Mouse (Mus musculus): ENCODE measurements around the gene 6030468B19Rik. TPM values are rescaled to one million over a fixed set of nuclear protein-coding genes. Genes with fewer than 3 reads are reported as not detected.

The 6030468B19Rik gene
- polyA plus RNA-seq, 1 experiment from 2014 or later = 0.19 TPM

DNA sequence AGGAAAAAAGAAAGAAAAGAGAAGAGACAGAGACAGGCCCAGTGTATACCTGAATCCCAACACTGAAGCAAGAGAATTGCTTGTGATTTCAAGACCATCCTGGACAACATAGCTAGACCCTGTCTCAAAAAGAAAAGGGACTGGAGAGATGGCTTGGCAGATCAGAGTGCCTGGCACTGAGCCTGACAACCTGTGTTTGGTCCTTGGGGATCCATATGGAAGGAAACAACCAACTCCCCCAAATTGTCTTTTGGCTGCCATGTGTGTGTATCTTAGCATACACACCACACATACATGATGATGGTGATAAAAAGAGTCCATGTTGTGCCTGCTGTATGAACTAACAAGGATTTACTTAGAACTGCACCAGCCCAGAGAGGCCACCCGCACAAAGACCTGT lies 41.6 kb downstream of the 6030468B19Rik start:
- Histone ChIP-seq H3K9ac (ENCODE audit: low read length) (no peak overlapping the region), H3K27me3 (ENCODE audit: control insufficient read depth, insufficient read depth, low read length) (no peaks in the 10 kb centered on the region), H3K4me2 (ENCODE audit: low read length) (no peak overlapping the region), H3K4me1 (ENCODE audit: control insufficient read depth in 2 of 2, insufficient read depth in 2 of 2, low read length in 2 of 2) (peaks cover 4 to 13% of the 10 kb centered on the region in 2 experiments; a peak in 3 of 4 replicates), H3K9me3 (ENCODE audit: control insufficient read depth, low read length) (no peaks in the 10 kb centered on the region), H3K4me3 (ENCODE audit: control insufficient read depth in 1 of 2, insufficient read depth in 1 of 2, low read depth in 1 of 2, low read length in 2 of 2) (no peak overlapping the region), H3K27ac (replicated peaks in 1 of 2; ENCODE audit: control insufficient read depth in 1 of 2, insufficient read depth in 1 of 2, low read depth in 2 of 2, low read length in 2 of 2) (peak overlapping the region in 1 of 2 experiments; percentile 33; a peak in 1 of 4 replicates), H3K36me3 (ENCODE audit: control insufficient read depth, insufficient read depth, low read length) (no peaks in the 10 kb centered on the region)
- WGBS = 74% methylated on average over 1 of the region's 1 CpGs
- no peak for ATAC-seq (ENCODE audit: insufficient number of reproducible peaks, insufficient read depth, low FRiP score, low read depth)

DNA sequence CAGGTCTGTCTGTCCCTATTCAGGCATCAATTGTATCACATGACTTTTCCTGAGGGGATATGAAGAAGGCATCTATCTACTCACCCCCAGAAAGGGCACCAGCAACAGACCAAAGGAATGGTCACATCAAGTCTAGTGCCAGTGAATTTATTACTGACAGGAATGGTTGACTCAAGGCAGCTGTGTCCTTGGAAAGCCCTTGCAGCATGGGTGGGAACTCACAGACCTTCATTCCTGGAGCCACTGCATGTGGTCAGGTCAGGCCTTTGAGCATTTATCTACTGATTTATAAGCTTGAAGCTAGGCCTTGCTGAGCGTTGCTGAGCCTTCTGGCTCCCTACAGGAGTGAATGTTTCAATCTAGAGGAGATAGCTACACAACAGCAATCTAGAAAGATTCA lies 43.5 kb downstream of the 6030468B19Rik start:
- no peaks in the 10 kb centered on the region for H3K27me3 ChIP-seq (ENCODE audit: control insufficient read depth, insufficient read depth, low read length)
- H3K9me3 ChIP-seq (ENCODE audit: control insufficient read depth, low read length) = no peaks in the 10 kb centered on the region
- ATAC-seq (ENCODE audit: insufficient number of reproducible peaks, insufficient read depth, low FRiP score, low read depth) = no peak
- H3K36me3 ChIP-seq (ENCODE audit: control insufficient read depth, insufficient read depth, low read length) = no peaks in the 10 kb centered on the region
- 26% methylated on average over 1 of the region's 1 CpGs for WGBS
- no peak overlapping the region for H3K4me2 ChIP-seq (ENCODE audit: low read length)
- peaks cover 4 to 13% of the 10 kb centered on the region in 2 experiments; a peak in 3 of 4 replicates for H3K4me1 ChIP-seq (ENCODE audit: control insufficient read depth in 2 of 2, insufficient read depth in 2 of 2, low read length in 2 of 2)
- no peak overlapping the region for H3K4me3 ChIP-seq (ENCODE audit: control insufficient read depth in 1 of 2, insufficient read depth in 1 of 2, low read depth in 1 of 2, low read length in 2 of 2)
- H3K27ac ChIP-seq (replicated peaks in 1 of 2; ENCODE audit: control insufficient read depth in 1 of 2, insufficient read depth in 1 of 2, low read depth in 2 of 2, low read length in 2 of 2) = peak overlapping the region; percentile 35 to 44
- H3K9ac ChIP-seq (ENCODE audit: low read length) = no peak overlapping the region

DNA sequence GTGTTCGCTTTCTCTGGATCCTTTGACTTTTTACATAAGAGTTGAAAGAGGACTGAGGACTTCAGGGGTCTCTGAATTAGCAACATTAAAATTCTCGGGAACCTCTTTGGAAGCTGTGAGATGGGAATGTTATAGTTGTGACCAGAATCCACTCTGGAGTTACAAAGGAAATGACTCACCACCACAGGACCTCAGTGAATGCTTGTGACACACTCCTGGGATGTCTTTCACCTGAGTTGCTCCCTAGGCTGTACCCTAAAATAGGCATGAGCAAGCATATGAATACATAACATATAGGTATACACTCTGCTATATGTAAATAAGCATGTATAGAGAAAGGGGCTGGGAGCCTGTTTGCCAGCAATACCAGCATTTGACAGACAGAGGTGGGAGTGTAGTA lies 46.0 kb downstream of the 6030468B19Rik start:
- no peak for ATAC-seq (ENCODE audit: insufficient number of reproducible peaks, insufficient read depth, low FRiP score, low read depth)
- H3K9me3 ChIP-seq (ENCODE audit: control insufficient read depth, low read length) = no peaks in the 10 kb centered on the region
- no peak overlapping the region for H3K4me2 ChIP-seq (ENCODE audit: low read length)
- H3K27me3 ChIP-seq (ENCODE audit: control insufficient read depth, insufficient read depth, low read length) = no peaks in the 10 kb centered on the region
- peaks cover 7 to 21% of the 10 kb centered on the region in 2 experiments for H3K4me1 ChIP-seq (ENCODE audit: control insufficient read depth in 2 of 2, insufficient read depth in 2 of 2, low read length in 2 of 2)
- 64% methylated on average over 2 of the region's 2 CpGs for WGBS
- no peak overlapping the region for H3K4me3 ChIP-seq (ENCODE audit: control insufficient read depth in 1 of 2, insufficient read depth in 1 of 2, low read depth in 1 of 2, low read length in 2 of 2)
- no peaks in the 10 kb centered on the region for H3K36me3 ChIP-seq (ENCODE audit: control insufficient read depth, insufficient read depth, low read length)
- no peak overlapping the region for H3K27ac ChIP-seq (replicated peaks in 1 of 2; ENCODE audit: control insufficient read depth in 1 of 2, insufficient read depth in 1 of 2, low read depth in 2 of 2, low read length in 2 of 2)
- no peak overlapping the region for H3K9ac ChIP-seq (ENCODE audit: low read length)

DNA sequence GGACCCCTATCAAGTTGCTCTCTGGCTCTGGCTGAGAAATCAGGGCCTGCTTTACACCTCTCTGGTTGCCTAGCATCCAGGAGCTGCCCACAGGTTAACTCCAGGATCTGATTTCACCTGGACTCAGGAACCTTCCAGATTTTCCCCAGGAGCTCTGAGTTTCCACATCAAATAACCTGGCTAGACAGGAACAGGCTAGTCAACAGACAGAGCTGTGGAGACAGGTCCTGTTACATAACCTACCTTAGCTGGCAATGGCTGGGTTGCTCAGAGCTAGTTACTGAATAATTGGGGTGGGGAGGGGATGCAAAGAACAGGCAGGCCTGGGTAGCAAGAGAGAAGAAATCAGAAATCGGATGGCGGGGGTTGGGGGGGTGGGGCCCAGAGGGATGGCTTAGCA lies 47.5 kb downstream of the 6030468B19Rik start:
- Histone ChIP-seq H3K9ac (ENCODE audit: low read length) (no peak overlapping the region), H3K4me3 (ENCODE audit: control insufficient read depth in 1 of 2, insufficient read depth in 1 of 2, low read depth in 1 of 2, low read length in 2 of 2) (no peak overlapping the region), H3K9me3 (ENCODE audit: control insufficient read depth, low read length) (no peaks in the 10 kb centered on the region), H3K4me2 (ENCODE audit: low read length) (no peak overlapping the region), H3K4me1 (ENCODE audit: control insufficient read depth in 2 of 2, insufficient read depth in 2 of 2, low read length in 2 of 2) (peaks cover 7 to 25% of the 10 kb centered on the region in 2 experiments; a peak in 2 of 4 replicates), H3K27ac (replicated peaks in 1 of 2; ENCODE audit: control insufficient read depth in 1 of 2, insufficient read depth in 1 of 2, low read depth in 2 of 2, low read length in 2 of 2) (no peak overlapping the region), H3K27me3 (ENCODE audit: control insufficient read depth, insufficient read depth, low read length) (no peaks in the 10 kb centered on the region), H3K36me3 (ENCODE audit: control insufficient read depth, insufficient read depth, low read length) (no peaks in the 10 kb centered on the region)
- 68% methylated on average over 2 of the region's 2 CpGs for WGBS
- no peak for ATAC-seq (ENCODE audit: insufficient number of reproducible peaks, insufficient read depth, low FRiP score, low read depth)

DNA sequence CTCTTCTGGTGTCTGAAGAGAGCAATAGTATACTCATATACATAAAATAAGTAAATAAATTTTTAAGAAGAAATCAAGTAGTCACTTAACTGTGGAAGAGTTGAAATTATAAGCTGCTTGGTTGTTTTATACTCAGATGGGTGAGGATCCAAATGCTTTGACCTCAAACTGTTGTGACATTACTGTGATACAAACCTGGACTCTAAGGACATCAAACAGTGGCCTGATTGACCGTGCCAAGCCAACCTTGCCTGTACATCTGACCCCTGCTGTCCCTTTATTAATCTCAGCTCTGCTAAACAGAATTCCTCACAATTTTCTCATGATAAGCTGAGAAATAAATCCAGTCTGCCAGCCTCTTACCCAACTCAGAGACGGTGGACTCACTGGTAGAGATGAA lies 48.2 kb downstream of the 6030468B19Rik start:
- Histone ChIP-seq H3K9me3 (ENCODE audit: control insufficient read depth, low read length) (no peaks in the 10 kb centered on the region), H3K4me2 (ENCODE audit: low read length) (no peak overlapping the region), H3K4me3 (ENCODE audit: control insufficient read depth in 1 of 2, insufficient read depth in 1 of 2, low read depth in 1 of 2, low read length in 2 of 2) (no peak overlapping the region), H3K27me3 (ENCODE audit: control insufficient read depth, insufficient read depth, low read length) (no peaks in the 10 kb centered on the region), H3K27ac (replicated peaks in 1 of 2; ENCODE audit: control insufficient read depth in 1 of 2, insufficient read depth in 1 of 2, low read depth in 2 of 2, low read length in 2 of 2) (no peak overlapping the region), H3K9ac (ENCODE audit: low read length) (no peak overlapping the region), H3K36me3 (ENCODE audit: control insufficient read depth, insufficient read depth, low read length) (no peaks in the 10 kb centered on the region), H3K4me1 (ENCODE audit: control insufficient read depth in 2 of 2, insufficient read depth in 2 of 2, low read length in 2 of 2) (peaks cover 11 to 29% of the 10 kb centered on the region in 2 experiments; a peak in 3 of 4 replicates)
- no peak for ATAC-seq (ENCODE audit: insufficient number of reproducible peaks, insufficient read depth, low FRiP score, low read depth)
- WGBS = 72% methylated on average over 2 of the region's 2 CpGs

DNA sequence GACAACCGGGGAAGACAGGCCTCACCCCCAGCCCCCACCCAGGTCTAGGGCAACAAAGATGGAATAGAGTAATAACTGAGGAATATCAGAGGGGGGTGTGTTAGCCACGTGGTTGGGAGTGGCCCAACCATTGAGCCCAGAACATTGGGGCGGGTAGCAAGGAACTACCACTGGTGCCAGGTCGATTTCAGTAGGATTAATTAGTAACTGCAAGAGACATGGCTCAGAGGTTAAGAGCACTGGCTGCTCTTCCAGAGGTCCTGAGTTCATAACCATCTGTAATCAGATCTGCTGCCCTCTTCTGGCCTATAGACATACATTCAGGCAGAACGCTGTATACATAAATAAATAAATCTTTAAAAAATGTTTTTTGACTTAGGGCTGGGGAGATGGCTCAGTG lies 49.2 kb downstream of the 6030468B19Rik start:
- peaks cover 6% of the 10 kb centered on the region; the same call in 1 of the 2 replicates for H3K36me3 ChIP-seq (ENCODE audit: control insufficient read depth, insufficient read depth, low read length)
- H3K9ac ChIP-seq (ENCODE audit: low read length) = no peak overlapping the region
- H3K27ac ChIP-seq (replicated peaks in 1 of 2; ENCODE audit: control insufficient read depth in 1 of 2, insufficient read depth in 1 of 2, low read depth in 2 of 2, low read length in 2 of 2) = no peak overlapping the region
- no peaks in the 10 kb centered on the region for H3K27me3 ChIP-seq (ENCODE audit: control insufficient read depth, insufficient read depth, low read length)
- H3K4me2 ChIP-seq (ENCODE audit: low read length) = no peak overlapping the region
- no peak overlapping the region for H3K4me3 ChIP-seq (ENCODE audit: control insufficient read depth in 1 of 2, insufficient read depth in 1 of 2, low read depth in 1 of 2, low read length in 2 of 2)
- H3K9me3 ChIP-seq (ENCODE audit: control insufficient read depth, low read length) = no peaks in the 10 kb centered on the region
- no peak for ATAC-seq (ENCODE audit: insufficient number of reproducible peaks, insufficient read depth, low FRiP score, low read depth)
- peaks cover 11 to 28% of the 10 kb centered on the region in 2 experiments; a peak in 3 of 4 replicates for H3K4me1 ChIP-seq (ENCODE audit: control insufficient read depth in 2 of 2, insufficient read depth in 2 of 2, low read length in 2 of 2)
- WGBS = 58% methylated on average over 5 of the region's 5 CpGs

DNA sequence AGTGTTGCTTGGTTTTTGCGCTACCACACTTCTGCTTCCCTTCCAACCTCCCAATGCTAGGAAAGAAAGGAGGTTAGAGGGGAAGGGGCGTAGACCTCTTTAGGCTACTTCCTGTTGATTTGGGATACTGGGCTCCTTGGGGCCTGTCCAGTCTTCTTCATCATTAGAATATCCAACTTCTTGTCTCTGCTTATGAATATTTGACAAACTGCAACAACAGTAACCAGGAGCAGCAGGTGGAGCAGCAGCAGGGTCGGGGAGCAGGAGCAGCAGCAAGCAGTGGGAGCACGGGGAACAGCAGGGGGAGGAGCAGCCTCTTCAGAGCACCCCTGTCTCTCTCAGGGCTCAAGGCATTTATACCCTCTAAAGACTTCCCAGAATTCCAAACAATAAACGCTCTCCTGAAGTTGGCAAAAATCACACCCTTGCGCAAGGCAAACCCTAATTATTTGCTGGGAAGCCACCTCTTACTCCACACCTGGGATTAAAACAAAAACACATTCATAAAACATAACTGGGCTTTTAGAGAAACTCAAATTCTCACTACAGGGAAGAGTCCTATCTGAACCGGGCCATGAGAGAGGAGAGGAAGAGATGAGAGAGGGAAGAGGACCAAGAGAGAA lies 50.2 kb downstream of the 6030468B19Rik start:
- ATAC-seq (ENCODE audit: insufficient number of reproducible peaks, insufficient read depth, low FRiP score, low read depth) = no peak
- Histone ChIP-seq H3K27me3 (ENCODE audit: control insufficient read depth, insufficient read depth, low read length) (no peaks in the 10 kb centered on the region), H3K4me1 (ENCODE audit: control insufficient read depth in 2 of 2, insufficient read depth in 2 of 2, low read length in 2 of 2) (peaks cover 11 to 28% of the 10 kb centered on the region in 2 experiments; a peak in 3 of 4 replicates), H3K9me3 (ENCODE audit: control insufficient read depth, low read length) (no peaks in the 10 kb centered on the region), H3K4me2 (ENCODE audit: low read length) (peak overlapping the region; percentile 92), H3K36me3 (ENCODE audit: control insufficient read depth, insufficient read depth, low read length) (peaks cover 16% of the 10 kb centered on the region), H3K9ac (ENCODE audit: low read length) (peak overlapping the region; percentile 95), H3K27ac (replicated peaks in 1 of 2; ENCODE audit: control insufficient read depth in 1 of 2, insufficient read depth in 1 of 2, low read depth in 2 of 2, low read length in 2 of 2) (peak overlapping the region; percentile 97 to 100), H3K4me3 (ENCODE audit: control insufficient read depth in 1 of 2, insufficient read depth in 1 of 2, low read depth in 1 of 2, low read length in 2 of 2) (peak overlapping the region in 1 of 2 experiments; percentile 83; a peak in 2 of 4 replicates)
- 78% methylated on average over 7 of the region's 7 CpGs for WGBS

Data from heart, embryonic 14.5 days (tissue).